Mouse (Mus musculus) heart, postnatal 0 days (tissue): Measurements from ENCODE around the gene Cltrn.

Source experiments
- CTCF ChIP-seq: IDR thresholded peaks from 2 replicates; pipeline ENCODE4 v1.5.1; 2016; ENCODE audit warnings: antibody characterized with exemption, control low read depth, low read depth
- EP300 ChIP-seq: IDR thresholded peaks from 2 replicates; pipeline ENCODE4 v1.6.1; 2016; ENCODE audit warnings: antibody characterized with exemption, low read depth

DNA sequence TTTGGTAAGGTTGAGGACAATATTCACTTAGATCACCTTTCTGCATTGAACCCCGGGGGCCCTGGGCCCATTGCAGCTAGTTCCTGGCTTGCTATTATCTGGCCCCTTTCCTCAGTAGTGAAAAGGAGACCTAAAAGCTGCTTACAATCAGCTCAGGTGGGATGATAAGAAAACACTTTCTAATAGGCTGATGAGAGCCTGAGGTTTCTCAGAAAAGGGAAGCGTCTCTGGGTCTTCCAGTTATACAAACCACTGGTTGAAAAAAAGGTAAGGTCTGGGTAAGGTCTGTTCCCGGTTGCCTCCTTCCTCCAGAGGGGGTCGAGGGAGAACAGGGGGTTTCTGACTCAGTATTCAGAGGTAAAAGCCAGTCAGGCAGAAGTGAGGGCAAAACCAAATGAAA lies 29.6 kb upstream of the Cltrn start:
- TF ChIP-seq CTCF (no peak), EP300 (no peak)
